Mouse (Mus musculus) embryonic facial prominence, embryonic 15.5 days (tissue): ENCODE measurements around the gene Cpox. TPM values are rescaled to one million over a fixed set of nuclear protein-coding genes. Genes with fewer than 3 reads are reported as not detected.
"Not testable (repeated sequence)": the region's sequence is repeated elsewhere in the genome, so short reads cannot be mapped to it uniquely, and the experiment has no call there.

Experiments used
- ATAC-seq: fragments of 200-750 bp; cut with Nextera tagmentation; 2 replicates; pipeline ENCODE4 v1.8.0; 2017; ENCODE audit warnings: low read depth, moderate TSS enrichment; ENCODE audit not compliant: insufficient number of reproducible peaks, low FRiP score, low TSS enrichment
- H3K27ac ChIP-seq: fragments of 300-500 bp; sonication (generic); replicated peaks from 2 replicates; pipeline ENCODE4 v1.5.1; 2015; ENCODE audit warnings: mild to moderate bottlenecking, inconsistent platforms
- H3K27me3 ChIP-seq: fragments of 300-500 bp; sonication (generic); 2 replicates; pipeline ENCODE4 v1.6.1; 2015; ENCODE audit warnings: inconsistent platforms
- H3K36me3 ChIP-seq: fragments of 300-500 bp; sonication (generic); 2 replicates; pipeline ENCODE4 v1.6.1; 2015; ENCODE audit warnings: mild to moderate bottlenecking, inconsistent platforms
- H3K4me1 ChIP-seq: fragments of 300-500 bp; sonication (generic); 2 replicates; pipeline ENCODE4 v1.6.1; 2015; ENCODE audit warnings: inconsistent platforms
- H3K4me2 ChIP-seq: fragments of 300-500 bp; sonication (generic); replicated peaks from 2 replicates; pipeline ENCODE4 v1.6.1; 2015; ENCODE audit warnings: mild to moderate bottlenecking, inconsistent platforms
- H3K4me3 ChIP-seq: fragments of 300-500 bp; sonication (generic); replicated peaks from 2 replicates; pipeline ENCODE4 v1.5.1; 2015; ENCODE audit warnings: mild to moderate bottlenecking, inconsistent platforms
- H3K9ac ChIP-seq: fragments of 300-500 bp; sonication (generic); 2 replicates; pipeline ENCODE4 v1.6.1; 2015; ENCODE audit warnings: inconsistent platforms
- H3K9me3 ChIP-seq: fragments of 300-500 bp; sonication (generic); replicated peaks from 2 replicates; pipeline ENCODE4 v1.6.1; 2016; ENCODE audit warnings: inconsistent platforms
- WGBS: fragments of 180-500 bp; shearing (Covaris S2); methylation state at CpG from one replicate; pipeline ENCODE4 v1.1.7; 2015; 5-methylcytosine and 5-hydroxymethylcytosine counted together
- polyA plus RNA-seq: library from polyadenylated mRNA; unstranded; fragments of >200 nt; fragmentation: Nextera tagmentation; extraction: Ambion mirVana; gene quantifications from 2 replicates; pipeline ENCODE4 v1.2.1, GENCODE M21; 2015

Gene Cpox
- polyA plus RNA-seq, 1 experiment from 2014 or later = 27.1 TPM

DNA sequence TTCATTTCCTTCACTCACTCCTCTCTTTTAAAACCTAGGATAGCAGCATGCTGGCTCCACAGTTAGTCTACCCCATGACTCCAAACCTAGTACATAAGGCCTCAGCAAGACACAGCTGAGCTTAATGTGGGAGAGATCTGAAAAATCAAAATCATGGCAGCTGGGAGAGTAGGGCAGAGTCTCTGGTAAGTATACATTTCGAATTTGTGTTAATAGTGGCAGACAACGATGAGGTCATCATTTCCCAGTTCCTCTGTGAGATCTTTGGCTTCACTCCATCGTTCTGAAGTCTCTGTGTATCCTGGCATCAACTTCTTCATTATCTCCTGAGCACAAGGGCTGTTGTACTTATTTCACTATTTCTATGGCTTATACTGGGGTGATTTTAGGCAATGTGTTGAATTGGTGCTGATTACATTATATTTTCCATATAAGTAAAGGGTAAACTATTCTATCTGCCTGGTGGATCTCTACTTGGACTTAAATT lies 31.4 kb upstream of the Cpox start, which contains the start of gene E330017A01Rik:
E330017A01Rik (minus strand) TSS at position 51 of the 487 bp plus-strand sequence.
- no peak within 1 kb of the TSS for H3K27ac ChIP-seq
- H3K4me3 ChIP-seq = no peak within 1 kb of the TSS
- no peaks in the 10 kb centered on the region for H3K27me3 ChIP-seq
- H3K9me3 ChIP-seq = no peaks in the 10 kb centered on the region
- no peak for ATAC-seq
- H3K36me3 ChIP-seq = no peaks in the 10 kb centered on the region
- 61% methylated on average over 3 of the region's 3 CpGs for WGBS
- H3K4me1 ChIP-seq = no peaks in the 10 kb centered on the region
- H3K9ac ChIP-seq = no peak within 1 kb of the TSS
- H3K4me2 ChIP-seq = no peak within 1 kb of the TSS

DNA sequence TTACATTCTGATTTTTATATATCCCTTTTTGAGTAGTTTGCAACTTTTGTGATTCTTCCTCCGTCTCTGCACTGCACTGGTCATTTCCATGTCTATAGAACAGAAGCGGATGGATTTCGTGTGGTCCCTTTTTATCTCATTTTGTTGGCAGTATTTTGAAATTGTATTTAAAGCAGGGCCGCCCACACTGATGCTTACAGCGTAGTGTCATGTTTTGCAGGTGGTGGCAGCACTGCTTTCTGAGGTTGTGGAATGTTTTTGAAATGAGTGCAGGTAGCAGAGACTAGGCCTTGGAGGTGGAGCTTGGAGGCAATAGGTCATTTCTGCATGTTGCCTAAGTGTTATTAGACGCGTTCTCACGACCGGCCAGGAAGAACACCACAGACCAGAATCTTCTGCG lies 20.1 kb upstream of the Cpox start:
- Histone ChIP-seq H3K4me2 (no peak overlapping the region), H3K36me3 (no peaks in the 10 kb centered on the region), H3K9me3 (no peaks in the 10 kb centered on the region), H3K4me1 (no peaks in the 10 kb centered on the region), H3K9ac (no peak overlapping the region), H3K27me3 (no peaks in the 10 kb centered on the region), H3K4me3 (no peak overlapping the region), H3K27ac (no peak overlapping the region)
- no peak for ATAC-seq
- WGBS = 93% methylated on average over 10 of the region's 10 CpGs

DNA sequence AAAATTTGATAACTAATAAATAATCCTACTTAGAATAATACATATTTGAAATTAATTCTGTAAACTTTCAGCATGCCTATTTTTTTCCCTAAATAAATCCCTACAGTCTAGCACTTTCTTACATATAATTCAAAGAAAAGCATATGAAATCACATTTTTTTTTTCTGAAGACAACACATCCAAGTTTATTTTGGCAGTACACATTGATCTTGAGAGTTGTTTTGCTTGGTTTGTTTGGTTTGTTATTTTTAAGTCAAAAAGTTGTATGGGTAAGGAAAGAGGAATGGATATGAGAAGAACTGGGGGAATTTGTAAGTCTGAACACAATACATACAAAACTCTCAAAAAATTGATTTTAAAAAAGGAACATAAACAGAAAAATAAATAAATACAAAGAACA lies 14.3 kb upstream of the Cpox start:
- Histone ChIP-seq H3K27ac (no peak overlapping the region), H3K4me2 (no peak overlapping the region), H3K4me1 (no peaks in the 10 kb centered on the region), H3K9me3 (no peaks in the 10 kb centered on the region), H3K27me3 (no peaks in the 10 kb centered on the region), H3K4me3 (no peak overlapping the region), H3K9ac (no peak overlapping the region), H3K36me3 (no peaks in the 10 kb centered on the region)
- no peak for ATAC-seq

DNA sequence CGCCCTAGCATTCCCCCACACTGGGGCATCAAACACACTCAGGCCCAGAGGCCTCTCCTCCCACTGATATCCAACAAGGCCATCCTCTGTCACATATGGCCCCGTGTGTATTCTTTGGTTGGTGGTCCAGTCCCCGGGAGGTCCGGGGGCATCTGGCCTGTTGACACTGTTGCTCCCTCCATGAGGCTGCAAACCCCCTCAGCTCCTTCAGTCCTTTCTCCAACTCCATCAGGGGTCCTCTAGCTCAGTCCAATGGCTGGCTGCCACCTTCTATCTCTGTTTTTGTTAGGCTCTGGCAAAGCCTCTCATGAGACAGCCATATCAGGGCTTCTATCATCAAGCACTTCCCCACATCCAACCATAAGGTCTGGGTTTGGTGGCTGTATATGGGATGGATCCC lies 13.6 kb upstream of the Cpox start:
- Histone ChIP-seq H3K9me3 (no peaks in the 10 kb centered on the region), H3K27me3 (no peaks in the 10 kb centered on the region), H3K4me3 (no peak overlapping the region), H3K4me1 (no peaks in the 10 kb centered on the region), H3K27ac (no peak overlapping the region), H3K9ac (no peak overlapping the region), H3K4me2 (no peak overlapping the region), H3K36me3 (no peaks in the 10 kb centered on the region)
- ATAC-seq = no peak
- 85% methylated on average over 4 of the region's 4 CpGs for WGBS

DNA sequence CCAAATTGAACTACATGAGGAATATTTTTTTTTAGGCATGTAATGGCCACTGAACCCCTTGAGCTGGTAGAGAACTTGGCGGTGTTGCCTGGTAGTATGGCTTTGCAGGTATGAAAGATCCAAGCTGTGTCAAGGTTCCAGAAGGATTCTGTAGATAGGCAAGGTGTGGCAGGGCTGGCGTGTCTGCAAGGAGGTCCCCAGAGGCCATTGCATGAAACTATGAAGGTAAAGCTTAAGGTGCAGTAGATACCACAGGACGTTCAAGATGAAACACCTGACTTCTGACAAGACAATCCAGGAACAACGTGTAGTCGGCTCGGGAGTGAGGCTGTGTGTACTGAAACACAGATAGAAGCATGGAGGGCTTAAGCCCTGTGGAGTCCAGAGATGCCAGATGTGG lies 11.4 kb upstream of the Cpox start:
- Histone ChIP-seq H3K36me3 (no peaks in the 10 kb centered on the region), H3K4me1 (no peaks in the 10 kb centered on the region), H3K9ac (no peak overlapping the region), H3K4me3 (no peak overlapping the region), H3K9me3 (no peaks in the 10 kb centered on the region), H3K27me3 (no peaks in the 10 kb centered on the region), H3K4me2 (no peak overlapping the region), H3K27ac (no peak overlapping the region)
- WGBS = 84% methylated on average over 6 of the region's 6 CpGs
- no peak for ATAC-seq

DNA sequence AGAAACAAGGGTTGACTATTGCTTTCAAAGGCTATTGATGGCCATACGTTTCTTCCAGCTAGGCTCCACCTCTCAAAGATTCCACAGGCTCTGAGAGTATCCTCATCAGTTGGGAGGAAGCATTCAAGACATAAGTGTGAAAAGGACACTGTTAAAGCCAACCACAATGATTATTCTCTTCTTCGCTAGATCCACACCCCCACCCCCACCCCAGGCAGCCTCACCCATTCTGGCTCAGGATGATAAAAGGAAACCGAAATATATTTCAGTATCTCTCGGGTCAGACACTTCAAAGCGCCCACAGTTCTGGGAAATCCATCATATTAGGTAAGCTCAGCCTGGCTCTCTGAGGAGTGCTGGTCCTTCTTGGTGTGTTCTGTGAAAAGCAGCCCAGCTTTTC lies 8.3 kb upstream of the Cpox start:
- H3K27me3 ChIP-seq = no peaks in the 10 kb centered on the region
- H3K9me3 ChIP-seq = no peaks in the 10 kb centered on the region
- H3K4me3 ChIP-seq = no peak overlapping the region
- no peak overlapping the region for H3K27ac ChIP-seq
- no peaks in the 10 kb centered on the region for H3K36me3 ChIP-seq
- H3K4me2 ChIP-seq = no peak overlapping the region
- ATAC-seq = no peak
- no peaks in the 10 kb centered on the region for H3K4me1 ChIP-seq
- WGBS = 78% methylated on average over 5 of the region's 5 CpGs
- no peak overlapping the region for H3K9ac ChIP-seq

DNA sequence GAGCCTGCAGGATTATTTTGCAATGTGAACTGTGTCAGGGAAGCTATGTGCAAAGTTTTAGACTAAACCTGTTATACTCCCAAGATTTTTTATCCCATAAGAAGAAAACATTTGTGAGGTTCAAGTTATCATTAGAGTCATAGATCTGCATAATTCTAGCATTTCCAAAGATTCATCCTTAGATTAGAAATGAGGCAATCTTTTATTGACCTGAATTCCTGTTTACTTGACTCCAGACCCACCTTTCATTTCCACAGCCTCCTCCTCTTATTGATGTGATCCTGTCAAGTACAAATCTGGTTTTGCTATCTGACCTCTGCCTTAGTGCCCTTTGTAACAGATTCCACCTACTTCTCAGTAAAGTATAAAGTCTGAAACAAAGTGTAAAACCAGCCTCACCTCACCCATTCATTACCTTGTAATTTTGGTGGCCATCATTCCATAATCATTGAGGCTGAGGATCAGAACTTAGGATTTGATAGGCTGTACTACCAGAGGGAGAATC lies 7.8 kb upstream of the Cpox start:
- H3K4me1 ChIP-seq = no peaks in the 10 kb centered on the region
- no peak for ATAC-seq
- H3K36me3 ChIP-seq = no peaks in the 10 kb centered on the region
- H3K9me3 ChIP-seq = no peaks in the 10 kb centered on the region
- H3K4me3 ChIP-seq = no peak overlapping the region
- no peaks in the 10 kb centered on the region for H3K27me3 ChIP-seq
- no peak overlapping the region for H3K9ac ChIP-seq
- H3K4me2 ChIP-seq = no peak overlapping the region
- H3K27ac ChIP-seq = no peak overlapping the region

DNA sequence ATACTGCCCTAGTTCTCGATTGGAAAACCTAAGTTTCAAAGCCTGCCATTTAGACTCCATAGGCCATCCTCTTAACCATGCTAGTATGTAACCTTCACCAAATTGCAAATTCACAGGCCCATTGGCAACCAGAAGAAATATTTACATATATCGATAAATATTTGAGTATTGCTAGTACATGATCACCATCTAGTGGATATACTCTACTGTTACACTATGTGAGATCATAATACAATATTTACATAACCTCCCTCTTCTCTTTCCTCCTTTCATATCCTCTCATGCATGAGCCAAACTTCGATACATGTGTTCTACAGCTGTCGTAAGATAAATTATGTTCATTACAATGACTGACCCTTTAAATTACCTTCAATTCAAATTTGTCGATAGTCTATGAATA lies 7.1 kb upstream of the Cpox start:
- WGBS = 57% methylated on average over 5 of the region's 5 CpGs
- Histone ChIP-seq H3K9ac (no peak overlapping the region), H3K9me3 (no peaks in the 10 kb centered on the region), H3K4me3 (no peak overlapping the region), H3K36me3 (no peaks in the 10 kb centered on the region), H3K27ac (no peak overlapping the region), H3K4me1 (no peaks in the 10 kb centered on the region), H3K4me2 (no peak overlapping the region), H3K27me3 (no peaks in the 10 kb centered on the region)
- ATAC-seq = no peak

DNA sequence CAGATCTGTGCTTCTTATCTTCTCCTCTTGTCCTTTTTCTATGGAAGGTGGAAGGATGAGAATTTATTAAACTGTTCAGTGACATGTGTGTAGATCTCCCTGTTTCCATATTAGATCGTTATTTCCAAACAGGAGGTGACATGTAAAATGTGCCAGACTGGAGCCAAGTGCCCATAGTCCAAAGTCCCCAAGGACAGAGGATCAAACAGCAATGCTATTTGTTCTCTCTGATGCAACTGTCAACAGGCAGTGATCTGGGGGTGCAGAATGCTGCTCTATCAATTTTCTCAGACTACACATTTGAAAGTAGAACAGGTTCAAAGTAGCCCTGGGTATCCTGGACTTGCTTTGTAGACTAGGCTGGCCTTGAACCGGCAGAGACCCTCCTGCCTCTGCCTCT lies 6.3 kb upstream of the Cpox start:
- H3K9ac ChIP-seq = no peak overlapping the region
- no peaks in the 10 kb centered on the region for H3K4me1 ChIP-seq
- H3K27me3 ChIP-seq = no peaks in the 10 kb centered on the region
- H3K27ac ChIP-seq = no peak overlapping the region
- no peak for ATAC-seq
- no peak overlapping the region for H3K4me2 ChIP-seq
- no peaks in the 10 kb centered on the region for H3K36me3 ChIP-seq
- 88% methylated on average over 2 of the region's 2 CpGs for WGBS
- no peak overlapping the region for H3K4me3 ChIP-seq
- no peaks in the 10 kb centered on the region for H3K9me3 ChIP-seq

DNA sequence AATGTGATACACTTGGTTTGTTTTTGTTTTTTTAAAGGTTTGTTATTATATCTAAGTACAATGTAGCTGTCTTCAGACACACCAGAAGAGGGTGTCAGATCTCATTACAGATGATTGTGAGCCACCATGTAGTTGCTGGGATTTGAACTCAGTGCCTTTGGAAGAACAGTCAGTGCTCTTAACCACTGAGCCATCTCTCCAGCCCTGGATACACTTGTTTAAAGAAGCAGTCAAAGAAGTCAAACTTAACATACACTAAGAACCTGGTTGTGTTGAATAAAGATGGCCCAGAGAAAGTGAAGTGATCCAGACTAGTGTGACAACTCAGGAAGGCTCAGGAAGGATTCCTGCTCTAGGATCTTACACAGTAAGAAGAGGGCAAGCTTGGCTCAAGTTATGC lies 5.0 kb upstream of the Cpox start:
- not testable (repeated sequence) for H3K9me3 ChIP-seq, H3K4me1 ChIP-seq, ATAC-seq, H3K27ac ChIP-seq, H3K4me2 ChIP-seq, H3K9ac ChIP-seq, H3K36me3 ChIP-seq, H3K4me3 ChIP-seq, H3K27me3 ChIP-seq

DNA sequence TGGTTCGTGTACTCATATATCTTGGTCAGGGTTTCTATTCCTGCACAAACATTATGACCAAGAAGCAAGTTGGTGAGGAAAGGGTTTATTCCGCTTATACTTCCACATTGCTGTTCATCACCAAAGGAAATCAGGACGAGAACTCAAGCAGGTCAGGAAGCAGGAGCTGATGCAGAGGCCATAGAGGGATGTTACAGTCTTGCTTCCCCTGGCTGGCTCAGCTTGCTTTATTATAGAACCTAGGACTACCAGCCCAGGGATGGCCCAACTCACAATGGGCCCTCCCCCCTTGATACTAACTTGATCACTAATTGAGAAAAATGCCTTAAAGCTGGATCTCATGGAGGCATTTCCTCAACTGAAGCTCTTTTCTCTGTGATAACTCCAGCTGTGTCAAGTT lies 3.4 kb upstream of the Cpox start:
- not testable (repeated sequence) for H3K36me3 ChIP-seq, H3K4me1 ChIP-seq, H3K9ac ChIP-seq, H3K27ac ChIP-seq, H3K27me3 ChIP-seq, H3K4me2 ChIP-seq, H3K4me3 ChIP-seq, H3K9me3 ChIP-seq, ATAC-seq
- WGBS = 82% methylated on average over 3 of the region's 3 CpGs

DNA sequence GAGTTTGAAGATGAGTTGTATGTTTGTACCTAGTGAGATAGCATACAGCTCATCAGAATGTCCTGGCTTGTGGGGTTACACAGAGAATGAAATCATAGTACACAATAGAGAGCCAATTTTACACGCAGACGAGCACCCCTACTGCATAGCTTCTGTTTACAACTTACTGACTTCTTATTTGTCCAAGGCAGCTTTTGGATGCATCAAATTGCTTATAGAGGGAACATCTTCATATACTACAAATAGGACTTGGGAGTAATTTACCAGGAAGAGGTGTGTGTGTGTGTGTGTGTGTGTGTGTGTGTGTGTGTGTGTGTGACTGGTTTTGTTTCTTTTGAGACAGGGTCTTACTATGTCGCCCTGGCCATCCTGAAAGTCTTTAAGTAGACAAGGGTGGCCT lies 1.5 kb upstream of the Cpox start:
- H3K9me3 ChIP-seq = no peaks in the 10 kb centered on the region
- no peak overlapping the region for H3K27ac ChIP-seq
- WGBS = 77% methylated on average over 3 of the region's 3 CpGs
- peaks cover 8% of the 10 kb centered on the region; the same call in 1 of the 2 replicates for H3K4me1 ChIP-seq
- no peak overlapping the region for H3K9ac ChIP-seq
- ATAC-seq = no peak
- H3K36me3 ChIP-seq = peaks cover 7% of the 10 kb centered on the region
- H3K4me3 ChIP-seq = no peak overlapping the region
- no peaks in the 10 kb centered on the region for H3K27me3 ChIP-seq
- H3K4me2 ChIP-seq = no peak overlapping the region
